Mouse (Mus musculus): ENCODE measurements around the gene Poc1b.

GRCm38 (mm10) chr10:99130611-99131010, 23.8 kb downstream of the Poc1b start:
- TF ChIP-seq USF1 (IDR thresholded peaks at IDR 0.05; ENCODE audit: low read depth) (no peak), POLR2A (IDR thresholded peaks at IDR 0.05; ENCODE audit: insufficient read length, low read depth) (no peak), MYOG (IDR thresholded peaks at IDR 0.05; ENCODE audit: control insufficient read depth in 1 of 3, insufficient read depth in 1 of 3, insufficient read length in 2 of 3, low read depth in 2 of 3) (no peak)

All from myocyte (in vitro differentiated cells).